Mouse (Mus musculus): Measurements from ENCODE around the gene Mapk8.

GRCm38 (mm10) chr14:33447027-33447569 is at the start of gene Mapk8:
- TF ChIP-seq CTCF (IDR thresholded peaks at IDR 0.05; ENCODE audit: low read depth, low read length) (no peak), POLR2AphosphoS5 (IDR thresholded peaks at IDR 0.05; ENCODE audit: insufficient replicate concordance, low read depth, low read length) (no peak), TAL1 (conservative IDR thresholded peaks at IDR 0.05; ENCODE audit: low read depth, low read length) (no peak), GATA1 (IDR thresholded peaks at IDR 0.05; ENCODE audit: borderline replicate concordance, low read length) (no peak), GATA2 (IDR thresholded peaks at IDR 0.05; ENCODE audit: borderline replicate concordance, low read depth, low read length) (no peak)

Measured in G1E (cell line).